Mouse (Mus musculus) E14TG2a.4 (cell line): ENCODE measurements at regions not wholly inside any gene's neighbourhood (a gene's known extent, or its start where the extent isn't known, plus 50 kb on each side); places are given as distances from the start of the nearest gene placed in this dataset.

Source experiments
- H3K27me3 ChIP-seq: 2 replicates; pipeline ENCODE4 v1.6.1; 2014; ENCODE audit warnings: low read length, control low read depth; ENCODE audit not compliant: insufficient read depth
- H3K36me3 ChIP-seq: 2 replicates; pipeline ENCODE4 v1.6.1; 2014; ENCODE audit warnings: low read length, control low read depth; ENCODE audit not compliant: insufficient read depth
- H3K4me1 ChIP-seq: replicated peaks from 2 replicates; pipeline ENCODE4 v1.6.1; 2014; ENCODE audit warnings: low read depth, low read length, control low read depth
- H3K4me3 ChIP-seq: replicated peaks from 2 replicates; pipeline ENCODE4 v1.5.1; 2014; ENCODE audit warnings: mild to moderate bottlenecking, low read length
- H3K9me3 ChIP-seq: 2 replicates; pipeline ENCODE4 v1.6.1; 2014; ENCODE audit warnings: low read length, control low read depth
- CTCF ChIP-seq: conservative IDR thresholded peaks from 2 replicates; pipeline ENCODE4 v1.5.1; 2014; ENCODE audit warnings: low read length
- NANOG ChIP-seq: IDR thresholded peaks from 2 replicates; pipeline ENCODE4 v1.6.1; 2014; ENCODE audit warnings: borderline replicate concordance, low read length, mixed read lengths
- POU5F1 ChIP-seq: IDR thresholded peaks from 2 replicates; pipeline ENCODE4 v1.6.1; 2014; ENCODE audit warnings: low read length, borderline replicate concordance

- no peaks in the 10 kb centered on the region for H3K27me3 ChIP-seq
- no peak overlapping the region for H3K4me3 ChIP-seq
- H3K36me3 ChIP-seq: no peaks in the 10 kb centered on the region
- H3K9me3 ChIP-seq: peaks cover 23% of the 10 kb centered on the region
- TF ChIP-seq NANOG (no peak), POU5F1 (no peak), CTCF (no peak)
- no peaks in the 10 kb centered on the region for H3K4me1 ChIP-seq
Measured at GRCm38 (mm10) chr11:71422291-71422840, 191.8 kb upstream of the Nlrp1b start.

- Histone ChIP-seq H3K4me1 (no peaks in the 10 kb centered on the region), H3K4me3 (no peak overlapping the region), H3K36me3 (no peaks in the 10 kb centered on the region), H3K9me3 (peaks cover 20% of the 10 kb centered on the region), H3K27me3 (no peaks in the 10 kb centered on the region)
- TF ChIP-seq POU5F1 (no peak), CTCF (no peak), NANOG (no peak)
Measured at GRCm38 (mm10) chr11:71423242-71423641, 192.7 kb upstream of the Nlrp1b start.

DNA sequence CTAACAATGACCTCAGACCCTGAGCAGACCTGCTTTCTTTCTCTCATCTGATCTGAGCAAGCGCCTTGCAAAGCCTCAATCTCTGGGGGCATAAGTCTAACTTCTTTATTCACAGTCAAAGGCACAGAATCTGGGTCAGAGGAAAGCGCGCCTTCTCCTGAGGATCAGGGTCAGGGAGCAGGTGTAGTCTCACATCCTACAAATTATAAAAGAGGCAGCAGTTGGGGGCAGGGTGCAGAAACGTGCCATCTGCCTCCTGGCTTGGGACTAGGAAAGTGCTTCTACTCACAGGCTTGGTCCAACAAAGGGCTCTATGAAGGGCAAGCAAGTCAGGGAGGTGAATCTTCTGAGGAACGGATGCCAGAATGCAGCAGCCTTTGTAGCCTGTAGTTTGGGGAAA is 194.3 kb upstream of the Nlrp1b start:
- H3K9me3 ChIP-seq: peaks cover 26% of the 10 kb centered on the region
- H3K27me3 ChIP-seq: no peaks in the 10 kb centered on the region
- no peak overlapping the region for H3K4me3 ChIP-seq
- no peaks in the 10 kb centered on the region for H3K36me3 ChIP-seq
- TF ChIP-seq POU5F1: no peak
- TF ChIP-seq CTCF: no peak
- TF ChIP-seq NANOG: no peak
- H3K4me1 ChIP-seq: no peaks in the 10 kb centered on the region

GRCm38 (mm10) chr11:71429739-71430138 is 199.2 kb upstream of the Nlrp1b start:
- Histone ChIP-seq H3K4me1 (0 out of 2 replicates have a peak, but pooled peaks cover 5% of the 10 kb centered on the region), H3K4me3 (no peak overlapping the region), H3K27me3 (0 out of 2 replicates have a peak, but pooled peaks cover 5% of the 10 kb centered on the region), H3K9me3 (peaks cover 31% of the 10 kb centered on the region), H3K36me3 (no peaks in the 10 kb centered on the region)
- TF ChIP-seq NANOG (no peak), CTCF (no peak)

GRCm38 (mm10) chr11:71434241-71434640 is 203.7 kb upstream of the Nlrp1b start:
- no peaks in the 10 kb centered on the region for H3K36me3 ChIP-seq
- H3K9me3 ChIP-seq: peaks cover 14% of the 10 kb centered on the region; the same call in 1 of the 2 replicates
- no peak overlapping the region for H3K4me3 ChIP-seq
- TF ChIP-seq NANOG (no peak), CTCF (no peak), POU5F1 (no peak)
- H3K27me3 ChIP-seq: peaks cover 15% of the 10 kb centered on the region; the same call in 1 of the 2 replicates
- H3K4me1 ChIP-seq: 0 out of 2 replicates have a peak, but pooled peaks cover 5% of the 10 kb centered on the region

GRCm38 (mm10) chr11:71434886-71435285 is 204.4 kb upstream of the Nlrp1b start:
- Histone ChIP-seq H3K4me1 (0 out of 2 replicates have a peak, but pooled peaks cover 8% of the 10 kb centered on the region), H3K4me3 (no peak overlapping the region), H3K27me3 (peaks cover 15% of the 10 kb centered on the region; the same call in 1 of the 2 replicates), H3K9me3 (peaks cover 20% of the 10 kb centered on the region; the same call in 1 of the 2 replicates), H3K36me3 (no peaks in the 10 kb centered on the region)
- TF ChIP-seq POU5F1 (no peak), CTCF (no peak), NANOG (no peak)

- no peak overlapping the region for H3K4me3 ChIP-seq
- H3K36me3 ChIP-seq: no peaks in the 10 kb centered on the region
- peaks cover 19% of the 10 kb centered on the region; the same call in 1 of the 2 replicates for H3K27me3 ChIP-seq
- TF ChIP-seq NANOG (no peak), CTCF (no peak), POU5F1 (no peak)
- H3K4me1 ChIP-seq: 0 out of 2 replicates have a peak, but pooled peaks cover 8% of the 10 kb centered on the region
- H3K9me3 ChIP-seq: peaks cover 23% of the 10 kb centered on the region
Measured at GRCm38 (mm10) chr11:71435745-71436144, 205.2 kb upstream of the Nlrp1b start.

DNA sequence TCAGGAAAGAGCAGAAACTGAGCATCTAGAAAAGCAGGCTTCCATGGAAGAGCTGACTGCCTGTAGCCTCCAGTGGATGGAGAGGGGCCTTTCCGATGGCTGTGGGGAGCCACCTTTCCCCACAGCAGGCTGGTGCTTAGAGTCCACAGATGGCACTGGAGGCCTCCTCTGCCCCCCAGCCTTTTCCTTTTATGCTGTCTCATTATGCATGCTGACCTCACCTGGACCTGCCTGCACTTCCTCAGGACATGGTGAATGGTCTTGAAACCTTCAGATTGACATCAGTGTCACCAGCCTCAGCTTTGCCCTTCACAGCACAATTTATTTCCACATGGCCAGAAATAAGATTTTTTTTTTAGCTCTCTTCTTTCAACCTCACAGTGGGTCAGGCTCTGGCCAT is 205.8 kb upstream of the Nlrp1b start:
- TF ChIP-seq NANOG (no peak), POU5F1 (no peak), CTCF (no peak)
- Histone ChIP-seq H3K4me1 (0 out of 2 replicates have a peak, but pooled peaks cover 8% of the 10 kb centered on the region), H3K4me3 (no peak overlapping the region), H3K27me3 (peaks cover 16% of the 10 kb centered on the region; the same call in 1 of the 2 replicates), H3K9me3 (peaks cover 23% of the 10 kb centered on the region), H3K36me3 (no peaks in the 10 kb centered on the region)
